Mouse (Mus musculus): Measurements from ENCODE around the gene Tcea2.

Gene Tcea2

GRCm38 (mm10) chr2:181676424-181676823 lies 3.7 kb upstream of the Tcea2 start:
- peak; percentile 63 to 68 for DNase-seq

DNA sequence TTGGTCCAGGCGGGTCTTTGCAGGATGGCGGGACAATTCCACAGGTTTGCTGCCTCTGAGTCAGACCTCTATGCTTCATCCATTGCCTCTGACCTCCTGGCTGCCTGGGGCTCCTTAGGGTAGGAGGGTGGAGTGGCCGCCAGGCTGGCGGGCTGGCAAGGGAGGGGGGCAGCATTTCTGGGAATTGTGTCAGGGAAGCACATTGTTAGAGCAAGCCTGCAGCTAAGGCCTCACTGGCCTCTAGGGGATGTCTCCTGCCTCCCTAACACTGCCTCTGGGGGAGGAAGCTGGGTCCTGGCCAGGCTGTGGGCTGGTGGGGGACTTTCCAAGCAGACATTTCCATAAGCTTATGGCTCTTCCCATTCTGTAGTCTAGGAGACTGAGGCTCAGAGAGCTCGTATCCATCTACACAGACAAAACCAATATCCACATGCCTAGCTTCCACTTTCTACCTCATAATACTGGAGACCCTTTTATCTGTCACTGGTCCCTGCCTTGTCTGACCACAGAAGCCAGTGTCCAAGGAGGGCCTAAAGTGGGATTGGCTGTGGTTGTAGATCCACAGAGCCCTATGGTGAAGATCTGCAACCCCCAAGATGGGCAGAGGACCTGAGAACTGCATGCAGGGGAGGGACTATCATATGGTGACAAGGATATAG lies 2.9 kb upstream of the Tcea2 start:
- DNase-seq, result peak; percentile 35 to 59

DNA sequence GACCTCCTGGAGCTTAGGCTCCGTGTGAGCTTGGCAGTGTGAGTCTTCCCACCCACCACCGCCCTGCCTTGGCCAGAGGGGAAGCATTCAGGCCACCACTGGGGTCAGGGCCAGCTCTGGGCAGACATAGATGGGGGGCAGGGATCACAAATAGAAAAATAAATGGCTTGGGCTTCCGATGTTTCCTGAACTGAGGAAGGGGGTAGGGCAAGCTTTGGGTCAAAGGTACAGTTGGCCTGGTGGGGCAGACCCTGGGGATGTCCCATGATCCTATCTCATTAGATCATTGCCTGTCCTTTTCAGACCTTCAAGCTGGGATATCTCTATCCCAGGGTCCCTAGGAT lies 2.4 kb upstream of the Tcea2 start:
- peak in 1 of 2 experiments; percentile 47 for DNase-seq

GRCm38 (mm10) chr2:181678780-181679179 lies 1.3 kb upstream of the Tcea2 start:
- DNase-seq, result peak; percentile 78 to 88

DNA sequence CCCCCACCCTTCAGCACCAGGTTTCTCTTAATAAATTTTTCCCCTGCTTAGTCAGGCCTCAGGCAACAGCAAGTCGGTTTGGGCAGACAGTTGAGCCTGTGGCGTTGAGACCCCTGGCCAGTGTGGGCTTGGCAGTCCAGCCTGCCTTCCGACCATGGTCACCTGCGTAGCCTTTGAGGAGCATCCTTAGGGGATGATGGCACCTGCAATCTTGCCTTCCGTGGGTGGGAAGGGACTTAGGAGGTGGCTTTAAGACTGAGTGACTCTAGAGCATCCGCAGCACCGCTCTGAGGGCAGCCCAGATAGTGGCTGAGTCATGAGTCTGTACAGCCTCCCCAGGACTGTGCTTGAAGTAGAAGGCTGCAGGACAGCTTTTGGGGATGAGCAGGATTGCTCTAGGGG lies 607 bp downstream of the Tcea2 start:
- peak in 1 of 2 experiments; percentile 24 for DNase-seq

DNA sequence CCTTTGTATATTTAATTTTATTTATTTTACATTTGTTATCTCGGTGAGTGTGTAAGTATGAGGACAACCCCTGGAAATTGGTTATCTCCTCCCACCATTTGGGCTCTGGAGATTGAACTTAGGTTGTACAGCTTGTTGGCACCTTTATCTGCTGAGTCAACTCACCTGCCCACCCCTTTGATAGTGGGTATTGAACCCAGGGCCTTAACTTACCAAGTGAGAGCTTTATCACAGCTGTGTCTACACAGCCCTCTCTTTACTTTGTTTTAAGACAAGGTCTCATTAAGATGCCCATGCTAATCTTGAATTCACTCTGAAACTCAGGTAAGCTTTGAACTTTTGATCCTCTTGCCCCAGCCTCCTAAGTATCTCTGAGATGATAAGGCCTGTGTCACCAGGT lies 1.9 kb downstream of the Tcea2 start:
- DNase-seq, result no peak

- no peak for DNase-seq
Observed at GRCm38 (mm10) chr2:181683381-181683780, 3.3 kb downstream of the Tcea2 start.

DNA sequence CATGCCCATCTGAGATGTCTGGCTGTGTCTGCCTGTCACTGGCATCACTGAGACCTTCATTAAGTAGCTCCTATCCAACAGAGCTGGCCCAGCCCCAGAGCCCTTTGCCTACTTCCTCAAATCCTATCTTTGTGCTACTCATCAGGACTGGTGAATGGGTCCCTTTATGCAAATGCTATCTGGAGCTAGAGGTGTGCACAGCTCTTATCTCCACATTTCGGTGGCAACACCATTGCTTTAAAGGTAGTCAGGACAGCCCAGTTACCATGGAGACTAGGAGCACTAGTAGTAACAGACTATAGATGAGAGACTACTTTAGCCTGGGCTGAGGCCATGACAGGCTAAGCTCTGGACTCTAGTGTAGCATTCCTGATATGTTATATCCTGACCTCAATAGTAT lies 4.6 kb downstream of the Tcea2 start:
- no peak for DNase-seq

GRCm38 (mm10) chr2:181685686-181686085 lies 5.6 kb downstream of the Tcea2 start:
- DNase-seq, result no peak

- no peak for DNase-seq
Observed at GRCm38 (mm10) chr2:181687586-181687985, 7.5 kb downstream of the Tcea2 start.

DNA sequence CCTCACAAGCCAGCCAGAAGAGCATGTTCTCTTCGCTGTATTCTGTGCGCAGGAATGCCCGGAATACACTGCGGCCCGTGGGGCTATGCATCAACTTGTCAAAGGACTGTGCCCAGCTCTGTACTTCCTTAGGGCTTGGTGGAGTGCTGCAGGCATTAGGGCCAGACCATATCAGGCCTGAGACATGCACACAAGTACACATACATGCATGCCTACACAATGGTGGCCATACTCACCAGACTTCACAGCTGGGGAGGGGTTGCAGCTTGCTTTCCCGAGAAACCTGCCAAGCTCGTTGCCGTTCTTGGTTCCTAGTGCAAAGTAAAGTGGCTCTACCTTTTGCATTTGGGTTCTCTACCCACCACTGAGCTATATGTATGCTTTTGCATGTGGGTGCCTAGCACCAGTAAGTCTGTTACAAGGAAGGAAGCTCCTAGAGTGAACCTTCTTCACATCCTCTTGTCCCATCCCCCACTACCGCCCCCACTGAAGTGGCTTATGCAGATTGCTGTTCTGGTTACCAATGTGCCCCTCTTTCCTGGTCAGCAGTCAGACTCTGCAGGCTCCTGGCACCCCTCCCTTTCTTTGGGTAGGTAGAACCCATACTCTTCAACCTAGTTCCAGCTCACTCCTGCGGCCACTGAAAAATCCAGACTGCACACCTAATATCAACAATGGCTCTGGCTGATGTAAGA lies 9.5 kb downstream of the Tcea2 start:
- no peak for DNase-seq

GRCm38 (mm10) chr2:181691083-181691482 lies 11.0 kb downstream of the Tcea2 start:
- no peak for DNase-seq

DNA sequence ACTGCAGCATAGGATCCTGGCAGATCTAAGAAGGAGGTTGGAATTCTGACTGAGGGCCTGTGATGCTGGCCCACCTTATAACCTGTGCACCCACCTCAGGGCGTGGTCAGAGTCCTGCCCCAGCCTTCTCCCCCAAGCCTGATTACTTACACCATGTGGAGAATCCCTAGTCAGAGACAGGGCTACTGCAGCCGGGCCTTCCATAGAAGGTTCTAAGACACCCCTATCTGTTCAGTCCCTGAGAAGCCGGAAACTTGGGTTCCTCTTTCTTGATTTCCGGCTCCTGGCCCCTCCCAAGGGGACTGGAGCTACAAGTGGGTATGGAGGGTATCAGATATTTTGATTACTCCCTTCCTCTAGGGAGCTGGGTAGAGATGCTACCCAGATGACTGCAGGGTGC lies 11.5 kb downstream of the Tcea2 start:
- DNase-seq, result no peak

- DNase-seq, result no peak
Observed at GRCm38 (mm10) chr2:181692304-181692703, 12.2 kb downstream of the Tcea2 start.

DNA sequence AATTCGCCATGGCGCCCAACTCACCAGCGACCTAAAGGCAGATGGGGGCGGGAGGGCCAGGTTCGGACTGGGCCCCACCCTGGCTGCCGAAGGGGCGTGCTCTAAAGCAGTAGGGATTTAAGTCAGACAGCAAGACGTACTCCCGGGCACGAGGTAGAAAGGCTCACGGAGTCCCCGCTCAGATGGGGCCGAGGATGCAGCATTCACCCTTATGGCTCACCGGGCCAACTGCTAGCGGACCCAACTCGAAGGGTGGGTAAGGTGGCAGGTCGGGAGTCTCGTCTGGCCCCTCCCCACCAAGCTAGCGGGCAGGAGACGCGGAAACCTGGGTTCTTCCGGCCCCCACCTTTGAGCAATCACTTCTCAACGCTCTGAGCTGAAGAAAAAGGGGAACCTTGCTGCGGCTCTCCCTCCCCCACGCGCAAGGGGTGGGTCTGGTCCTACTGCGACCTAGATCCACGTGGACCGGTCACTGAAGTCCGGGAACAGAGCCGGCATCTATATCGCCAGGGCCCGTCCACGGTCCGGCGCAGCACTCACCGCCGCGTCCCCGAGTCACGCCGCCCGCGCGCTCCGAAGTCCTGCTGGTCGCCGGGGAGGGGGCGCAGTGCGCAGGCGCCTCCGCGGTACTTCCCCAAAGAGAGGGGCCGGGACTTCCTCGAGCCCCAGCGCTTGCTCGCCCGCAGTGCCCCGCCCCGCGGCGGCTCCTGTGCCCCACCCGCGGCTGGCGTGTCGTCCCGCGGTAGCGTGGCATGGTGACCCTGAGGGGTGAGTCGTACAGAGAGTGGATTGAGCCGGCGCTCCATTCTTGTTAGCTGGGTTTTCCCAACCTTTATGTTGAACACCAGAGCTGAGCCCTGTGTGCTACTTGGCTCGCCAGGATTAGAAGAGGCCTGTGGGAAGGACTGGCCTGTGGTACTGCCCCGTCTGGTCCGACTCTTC lies 13.5 kb downstream of the Tcea2 start, which contains the start of gene Rgs19:
TSS of gene Rgs19 (minus strand) at position 639 of the 942 bp plus-strand sequence.
- peak; percentile 83 to 88 for DNase-seq

GRCm38 (mm10) chr2:181694581-181694980 lies 14.5 kb downstream of the Tcea2 start:
- no peak for DNase-seq

- DNase-seq, result no peak
Observed at GRCm38 (mm10) chr2:181695776-181696175, 15.7 kb downstream of the Tcea2 start.

DNA sequence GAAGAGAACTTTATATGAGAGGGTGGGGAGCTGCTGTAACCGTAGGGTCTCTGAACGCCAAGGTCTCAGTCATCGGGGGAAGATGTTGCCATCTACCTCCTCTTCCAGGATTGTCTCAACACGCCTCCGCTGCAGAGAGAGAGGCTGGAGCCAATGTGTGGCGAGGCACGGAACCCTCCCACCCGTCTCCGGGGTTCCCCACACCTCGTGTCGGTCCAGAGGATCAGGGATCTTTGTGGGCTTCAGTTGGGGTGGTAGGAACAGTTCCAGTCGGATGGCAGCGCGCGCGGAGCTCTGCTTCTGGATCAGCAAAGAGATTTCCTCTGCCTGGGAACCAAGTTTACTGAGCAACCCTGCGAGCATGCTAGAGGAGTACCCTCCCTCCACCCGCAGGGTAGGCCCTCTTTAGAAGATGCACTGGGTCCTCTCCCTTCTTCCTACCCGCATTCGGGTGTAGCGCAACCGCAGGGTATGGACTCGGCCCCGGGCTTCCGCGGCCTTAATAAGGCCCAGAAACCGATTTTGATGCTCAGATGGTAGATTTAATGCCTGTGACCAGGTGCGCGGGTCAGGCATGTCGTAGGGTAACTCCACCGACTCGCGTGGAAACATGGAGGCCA lies 16.8 kb downstream of the Tcea2 start:
- DNase-seq, result no peak

GRCm38 (mm10) chr2:181698241-181698640 lies 18.1 kb downstream of the Tcea2 start, which contains the start of gene Lkaaear1:
Gene Lkaaear1 (minus strand): TSS chr2:181698442.
- no peak for DNase-seq

- DNase-seq, result no peak
Observed at GRCm38 (mm10) chr2:181706668-181707067, 26.6 kb downstream of the Tcea2 start.

DNA sequence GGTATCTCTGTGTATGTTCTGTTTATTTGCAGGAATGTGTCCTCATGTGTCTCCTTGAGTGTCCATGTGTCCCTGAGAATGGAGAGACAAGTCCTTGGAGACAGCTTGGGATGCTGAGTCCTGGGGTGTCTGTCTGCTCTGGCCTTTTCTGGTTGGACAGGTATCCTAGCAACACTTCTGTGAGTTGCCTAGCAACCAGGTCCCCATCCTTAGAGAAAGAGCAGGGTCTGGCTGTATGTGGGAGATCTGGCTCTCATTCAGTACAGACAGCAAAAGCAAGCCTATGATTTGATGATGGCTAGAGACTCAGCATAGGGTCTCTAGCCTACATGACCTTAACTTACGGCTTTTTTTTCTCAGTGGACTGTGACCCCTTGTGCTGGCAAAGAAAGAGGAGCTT lies 33.6 kb downstream of the Tcea2 start:
- DNase-seq, result no peak

DNA sequence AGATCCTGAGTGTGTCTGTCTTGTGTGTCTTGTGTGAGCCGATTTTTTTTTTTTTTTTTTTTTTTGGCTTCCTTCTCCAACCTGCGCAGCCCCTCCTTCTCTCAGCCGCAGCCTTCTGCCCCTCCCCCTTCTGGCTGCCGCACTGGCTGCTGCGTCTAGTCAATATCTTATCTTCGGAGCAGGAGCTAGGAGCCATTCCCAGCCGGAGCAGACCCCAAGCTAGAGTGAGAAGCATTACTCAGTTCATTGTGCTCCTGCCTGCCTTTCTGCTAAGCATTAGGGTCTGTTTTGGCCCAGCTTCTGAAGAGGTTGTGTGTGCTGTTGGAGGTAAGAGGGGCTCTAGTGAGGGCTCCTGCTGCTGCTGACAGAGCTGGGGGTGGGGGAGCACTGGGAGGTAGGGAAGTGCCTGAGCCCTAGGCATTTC lies 34.8 kb downstream of the Tcea2 start, which contains the start of gene Oprl1:
TSS of gene Oprl1 (plus strand) at position 114 of the 424 bp plus-strand sequence.
- no peak for DNase-seq

DNA sequence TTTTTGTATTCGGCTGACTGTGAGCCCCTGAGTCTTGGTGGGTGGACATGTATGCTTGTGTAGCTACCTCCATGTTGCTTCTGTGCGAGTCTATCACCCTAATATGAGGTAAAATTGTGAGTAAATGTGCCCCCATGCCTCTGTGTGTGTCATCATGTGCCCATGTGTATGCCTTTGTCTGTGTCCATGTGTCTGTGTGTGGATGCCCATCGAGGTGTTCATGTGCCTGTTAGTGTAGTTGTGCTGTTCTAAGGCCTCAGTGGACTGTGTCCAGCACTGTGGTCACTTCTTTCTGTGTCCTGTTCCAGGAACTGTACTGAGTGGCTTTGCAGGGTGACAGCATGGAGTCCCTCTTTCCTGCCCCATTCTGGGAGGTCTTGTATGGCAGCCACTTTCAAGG lies 35.3 kb downstream of the Tcea2 start:
- DNase-seq, result no peak

All from kidney, postnatal 4 days (tissue).